Mouse (Mus musculus) stomach, postnatal 0 days (tissue): ENCODE results near the gene Nr2f1.

ENCODE experiments used
- CTCF ChIP-seq: IDR thresholded peaks from 2 replicates; pipeline ENCODE4 v1.5.1; 2016; ENCODE audit warnings: antibody characterized with exemption, low read depth, mild to moderate bottlenecking, moderate library complexity
- EP300 ChIP-seq: optimal IDR thresholded peaks from 2 replicates; pipeline ENCODE3; 2016; ENCODE audit warnings: antibody characterized with exemption

DNA sequence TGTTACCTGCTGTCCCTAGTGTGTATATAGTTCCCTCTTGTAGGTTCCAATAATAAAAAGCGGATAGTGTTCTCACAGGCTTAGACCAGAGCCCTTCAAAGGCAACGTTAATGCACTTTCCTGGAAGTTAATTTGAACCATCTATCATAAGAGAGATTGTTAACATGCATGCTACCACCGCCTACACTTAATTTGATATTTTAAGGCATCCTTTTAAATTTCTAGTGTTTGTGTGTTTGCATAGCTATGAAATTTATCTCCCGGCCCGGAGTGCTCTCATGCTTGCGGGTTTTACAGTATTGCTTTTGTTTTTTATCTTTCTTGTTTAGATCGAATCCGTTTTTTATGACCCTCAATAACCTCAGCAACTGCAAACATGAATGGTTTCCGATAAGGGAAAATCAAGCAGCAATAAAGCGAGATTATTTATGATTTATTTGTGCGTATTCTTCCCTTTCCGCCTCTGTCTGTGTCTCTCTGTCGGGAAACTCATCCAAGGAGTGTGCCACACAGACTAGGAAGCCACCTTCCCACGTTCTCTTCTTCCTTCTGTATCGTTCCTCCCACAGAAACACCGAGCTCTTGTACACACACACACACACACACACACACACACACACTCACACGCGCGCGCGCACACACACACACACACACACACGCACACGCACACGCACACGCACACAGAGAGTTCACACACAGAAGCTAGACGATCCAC lies 5.3 kb downstream of the Nr2f1 start:
- no peak for TF ChIP-seq CTCF
- TF ChIP-seq EP300: no peak
